Mouse (Mus musculus) C2C12 (cell line): ENCODE results near the gene Rgma.

Experiments
- CTCF ChIP-seq: IDR thresholded peaks from one replicate; pipeline ENCODE4 v1.5.1; 2011; ENCODE audit not compliant: control insufficient read depth, insufficient read depth, insufficient read length
- FOSL1 ChIP-seq: IDR thresholded peaks from one replicate; pipeline ENCODE4 v1.8.0; 2011; ENCODE audit warnings: mild to moderate bottlenecking, low read length; ENCODE audit not compliant: poor library complexity, insufficient read depth, severe bottlenecking
- MAX ChIP-seq: IDR thresholded peaks from one replicate; pipeline ENCODE4 v1.6.1; 2011; ENCODE audit warnings: mild to moderate bottlenecking, control low read depth
- MYOD1 ChIP-seq: IDR thresholded peaks from one replicate; pipeline ENCODE4 v1.6.1; 2011; ENCODE audit warnings: low read depth; ENCODE audit not compliant: control insufficient read depth, insufficient read length
- USF1 ChIP-seq: IDR thresholded peaks from one replicate; pipeline ENCODE4 v1.6.1; 2011; ENCODE audit warnings: low read depth, mild to moderate bottlenecking, control low read depth, moderate library complexity

DNA sequence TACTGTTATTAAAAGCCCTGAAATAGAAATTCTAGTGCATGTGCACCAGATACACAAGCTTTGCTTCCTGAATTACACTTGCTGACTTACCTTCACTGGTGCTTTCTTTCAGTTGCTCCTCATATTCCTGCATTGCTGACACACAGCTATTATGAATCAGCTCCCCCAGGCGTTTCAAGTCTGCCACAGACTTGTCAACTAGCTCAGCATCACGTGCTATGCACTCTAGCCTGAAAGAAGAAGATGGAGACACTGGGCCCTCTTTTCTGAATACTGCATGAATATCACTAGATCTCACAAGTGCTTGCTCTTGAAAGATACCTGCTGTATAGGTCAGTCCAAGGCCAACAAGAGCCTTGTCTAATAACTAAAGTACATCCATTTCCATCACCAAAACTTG is 88.2 kb downstream of the Rgma start:
- TF ChIP-seq CTCF (no peak), USF1 (no peak), MAX (no peak), FOSL1 (no peak), MYOD1 (no peak)
